Mouse (Mus musculus) neural tube, embryonic 11.5 days (tissue): ENCODE results near the gene Itpr1. TPM values are rescaled to one million over a fixed set of nuclear protein-coding genes. Genes with fewer than 3 reads are reported as not detected.

ENCODE experiments used
- ATAC-seq: fragments of 200-750 bp; cut with Nextera tagmentation; 2 replicates; pipeline ENCODE4 v1.8.0; 2017; ENCODE audit warnings: moderate number of reproducible peaks, mild to moderate bottlenecking, moderate TSS enrichment, moderate library complexity; ENCODE audit not compliant: insufficient read depth, low FRiP score, low TSS enrichment
- DNase-seq: peaks from one replicate; pipeline ENCODE4 v3.0.0-alpha.2; 2015; ENCODE audit warnings: low spot score
- H3K27ac ChIP-seq: fragments of 300-500 bp; sonication (generic); 2 replicates; pipeline ENCODE4 v1.5.1; 2014; ENCODE audit warnings: low read depth, mild to moderate bottlenecking, low read length
- H3K27me3 ChIP-seq: fragments of 300-500 bp; sonication (generic); 2 replicates; pipeline ENCODE4 v1.6.1; 2014; ENCODE audit warnings: mild to moderate bottlenecking, low read length, mixed read lengths; ENCODE audit not compliant: control insufficient read depth, insufficient read depth
- H3K36me3 ChIP-seq: fragments of 300-500 bp; sonication (generic); 2 replicates; pipeline ENCODE4 v1.6.1; 2014; ENCODE audit warnings: mild to moderate bottlenecking, low read length, moderate library complexity, mixed read lengths; ENCODE audit not compliant: control insufficient read depth, insufficient read depth
- H3K4me1 ChIP-seq: fragments of 300-500 bp; sonication (generic); 2 replicates; pipeline ENCODE4 v1.6.1; 2014; ENCODE audit warnings: low read length, mixed read lengths; ENCODE audit not compliant: control insufficient read depth, insufficient read depth
- H3K4me2 ChIP-seq: fragments of 300-500 bp; sonication (generic); 2 replicates; pipeline ENCODE4 v1.6.1; 2014; ENCODE audit warnings: low read depth, mild to moderate bottlenecking, moderate library complexity
- H3K4me3 ChIP-seq: fragments of 300-500 bp; sonication (generic); 2 replicates; pipeline ENCODE4 v1.5.1; 2014; ENCODE audit warnings: low read depth, low read length
- H3K9ac ChIP-seq: fragments of 300-500 bp; sonication (generic); 2 replicates; pipeline ENCODE4 v1.6.1; 2014; ENCODE audit warnings: mild to moderate bottlenecking, low read length
- H3K9me3 ChIP-seq: fragments of 300-500 bp; sonication (generic); 2 replicates; pipeline ENCODE4 v1.6.1; 2016; ENCODE audit warnings: low read length; ENCODE audit not compliant: control insufficient read depth
- WGBS: fragments of 180-500 bp; shearing (Covaris S2); extraction: QIAGEN DNeasy Blood & Tissue Kit; methylation state at CpG from one replicate; pipeline ENCODE4 v1.1.7; 2014; 5-methylcytosine and 5-hydroxymethylcytosine counted together
- polyA plus RNA-seq: library from polyadenylated mRNA; unstranded; fragments of >200 nt; fragmentation: Nextera tagmentation; extraction: Ambion mirVana; gene quantifications from 2 replicates; pipeline ENCODE4 v1.2.1, GENCODE M21; 2014

Gene Itpr1
- polyA plus RNA-seq, 1 experiment from 2014 or later, result 8.4 TPM

DNA sequence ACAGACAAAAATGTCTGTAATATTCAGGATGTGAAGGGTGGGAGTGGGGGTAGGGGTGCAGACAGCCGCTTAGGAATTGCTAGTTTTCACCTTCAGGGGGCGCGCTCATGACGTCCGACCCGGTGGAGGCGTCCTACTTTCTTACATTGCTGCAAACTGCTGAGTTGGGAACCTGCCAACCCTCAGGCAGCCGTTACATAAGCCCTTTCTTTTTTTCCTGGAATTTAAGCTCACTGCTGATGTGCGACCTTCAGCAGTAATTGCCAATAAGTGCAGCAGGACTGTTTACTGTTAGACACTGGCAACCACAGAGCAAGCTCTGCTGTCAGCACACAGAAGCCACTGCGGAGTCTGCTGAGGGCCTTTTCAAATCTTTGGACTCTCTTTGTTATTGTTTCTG lies 213.9 kb downstream of the Itpr1 start:
- Histone ChIP-seq H3K9me3 (no peaks in the 10 kb centered on the region), H3K36me3 (no peaks in the 10 kb centered on the region), H3K4me2 (no peak overlapping the region), H3K4me3 (no peak overlapping the region), H3K27ac (no peak overlapping the region), H3K27me3 (no peaks in the 10 kb centered on the region), H3K9ac (no peak overlapping the region), H3K4me1 (no peaks in the 10 kb centered on the region)
- 29% methylated on average over 10 of the region's 10 CpGs for WGBS
- DNase-seq, result peak; percentile 64
- ATAC-seq, result peak; percentile 54

DNA sequence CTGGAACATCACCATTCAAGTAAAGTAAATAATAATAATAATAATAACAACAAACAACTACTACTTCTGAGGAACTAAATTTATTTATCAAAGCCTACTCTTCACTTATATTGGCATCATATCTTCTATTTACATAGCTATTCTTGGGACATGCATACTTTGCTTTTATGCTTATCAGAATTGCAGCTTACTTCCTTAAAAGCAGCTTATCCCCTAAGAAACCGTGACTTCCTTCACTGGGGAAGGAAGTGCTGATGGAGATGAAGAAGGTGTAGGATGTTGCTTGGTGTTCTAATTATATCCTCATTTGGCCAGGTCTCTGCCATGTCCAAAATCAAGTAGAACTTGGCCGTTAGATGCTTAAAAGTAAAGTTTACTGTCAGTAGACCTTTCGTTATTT lies 215.5 kb downstream of the Itpr1 start:
- 91% methylated on average over 3 of the region's 3 CpGs for WGBS
- Histone ChIP-seq H3K27ac (no peak overlapping the region), H3K4me3 (no peak overlapping the region), H3K4me1 (no peaks in the 10 kb centered on the region), H3K9ac (no peak overlapping the region), H3K27me3 (no peaks in the 10 kb centered on the region), H3K36me3 (no peaks in the 10 kb centered on the region), H3K4me2 (no peak overlapping the region), H3K9me3 (no peaks in the 10 kb centered on the region)
- no peak for DNase-seq
- ATAC-seq, result no peak

DNA sequence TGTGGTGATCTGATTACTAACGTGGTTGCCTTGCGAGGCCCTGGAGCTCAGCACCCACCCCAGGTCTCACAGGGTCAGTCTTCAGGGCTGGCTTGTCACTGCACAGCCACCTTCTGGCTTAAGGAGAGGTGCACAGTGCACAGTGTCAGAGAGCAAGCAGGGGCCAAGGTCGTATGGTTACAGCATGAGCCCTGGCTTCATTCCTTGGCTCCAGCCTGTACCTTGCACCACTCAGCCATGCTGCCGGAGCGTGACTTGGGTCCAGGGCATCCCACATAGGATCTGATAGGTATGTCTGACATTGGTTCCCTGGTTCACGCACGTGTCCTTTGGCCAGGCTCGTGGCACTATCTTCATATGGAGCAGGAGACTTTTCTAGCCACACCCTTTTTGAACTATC lies 217.1 kb downstream of the Itpr1 start:
- Histone ChIP-seq H3K9me3 (no peaks in the 10 kb centered on the region), H3K9ac (no peak overlapping the region), H3K27ac (no peak overlapping the region), H3K27me3 (no peaks in the 10 kb centered on the region), H3K4me1 (no peaks in the 10 kb centered on the region), H3K36me3 (no peaks in the 10 kb centered on the region), H3K4me2 (no peak overlapping the region), H3K4me3 (no peak overlapping the region)
- WGBS, result 92% methylated on average over 8 of the region's 8 CpGs
- ATAC-seq (no peak), DNase-seq (no peak)

DNA sequence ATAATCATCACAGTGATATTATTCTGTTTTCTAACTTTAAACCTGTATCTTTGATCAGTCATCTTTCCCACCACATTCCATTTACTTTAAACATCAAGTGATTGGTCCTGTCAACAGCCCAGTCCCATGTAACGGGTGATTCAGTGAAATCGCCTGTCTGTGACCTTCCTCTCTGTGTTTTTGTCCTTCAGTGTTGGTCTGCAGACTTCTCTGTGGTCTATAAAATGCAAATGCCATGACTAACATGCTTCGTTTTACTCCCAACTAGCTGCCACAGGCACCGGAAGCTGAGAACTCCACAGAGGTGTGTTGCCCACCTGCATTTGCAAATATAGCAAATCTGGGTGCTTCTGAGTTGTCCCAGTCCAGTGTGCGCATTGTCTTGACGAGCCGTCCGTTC lies 218.3 kb downstream of the Itpr1 start:
- no peak for DNase-seq
- Histone ChIP-seq H3K4me1 (no peaks in the 10 kb centered on the region), H3K4me2 (no peak overlapping the region), H3K27me3 (no peaks in the 10 kb centered on the region), H3K9ac (no peak overlapping the region), H3K4me3 (no peak overlapping the region), H3K36me3 (no peaks in the 10 kb centered on the region), H3K27ac (no peak overlapping the region), H3K9me3 (no peaks in the 10 kb centered on the region)
- WGBS, result 81% methylated on average over 8 of the region's 8 CpGs
- no peak for ATAC-seq

DNA sequence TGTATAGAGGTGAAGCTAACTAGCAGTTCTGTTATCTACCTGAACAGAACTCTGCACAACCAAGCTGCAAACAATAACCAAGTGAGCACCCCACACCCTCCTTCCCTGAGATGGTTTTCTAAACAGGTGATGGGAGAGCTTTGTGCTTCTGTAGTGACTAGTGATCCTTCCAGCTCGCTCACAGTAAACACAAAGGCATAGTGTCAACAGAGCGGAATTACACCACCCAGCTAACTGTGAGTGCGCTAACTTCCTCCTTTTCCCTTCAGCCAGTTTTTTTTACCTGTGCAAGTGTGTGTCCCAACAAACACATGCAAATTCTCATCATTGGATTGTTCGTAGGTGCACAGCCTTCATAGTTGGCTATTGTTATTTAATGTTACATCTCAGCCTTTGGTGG lies 219.9 kb downstream of the Itpr1 start:
- Histone ChIP-seq H3K9ac (no peak overlapping the region), H3K4me3 (no peak overlapping the region), H3K9me3 (no peaks in the 10 kb centered on the region), H3K27me3 (no peaks in the 10 kb centered on the region), H3K27ac (no peak overlapping the region), H3K36me3 (no peaks in the 10 kb centered on the region), H3K4me1 (no peaks in the 10 kb centered on the region), H3K4me2 (no peak overlapping the region)
- no peak for ATAC-seq
- 87% methylated on average over 4 of the region's 4 CpGs for WGBS
- no peak for DNase-seq

DNA sequence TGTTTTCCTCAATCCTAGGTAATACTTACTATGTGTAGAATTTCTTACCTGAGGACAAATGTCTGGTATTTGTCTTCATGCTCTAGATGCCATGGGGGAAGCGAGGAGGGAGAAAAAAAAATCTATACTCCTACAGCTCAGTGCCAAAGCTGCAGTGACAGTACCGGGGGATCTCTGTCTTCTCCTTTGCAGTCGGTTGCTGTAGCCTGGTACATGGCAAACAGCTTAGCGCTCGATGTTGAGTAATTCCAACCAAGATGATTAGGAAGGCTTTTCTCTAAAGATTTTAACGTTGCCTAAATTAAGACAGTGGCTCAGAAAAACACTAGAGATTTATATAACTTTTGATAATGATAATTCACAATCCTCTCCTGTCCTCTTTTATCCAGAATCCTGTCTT lies 221.9 kb downstream of the Itpr1 start:
- H3K4me1 ChIP-seq, result no peaks in the 10 kb centered on the region
- no peak overlapping the region for H3K4me3 ChIP-seq
- no peaks in the 10 kb centered on the region for H3K36me3 ChIP-seq
- no peak overlapping the region for H3K27ac ChIP-seq
- H3K27me3 ChIP-seq, result no peaks in the 10 kb centered on the region
- no peak overlapping the region for H3K9ac ChIP-seq
- no peaks in the 10 kb centered on the region for H3K9me3 ChIP-seq
- 80% methylated on average over 6 of the region's 6 CpGs for WGBS
- DNase-seq, result no peak
- ATAC-seq, result no peak
- H3K4me2 ChIP-seq, result no peak overlapping the region

DNA sequence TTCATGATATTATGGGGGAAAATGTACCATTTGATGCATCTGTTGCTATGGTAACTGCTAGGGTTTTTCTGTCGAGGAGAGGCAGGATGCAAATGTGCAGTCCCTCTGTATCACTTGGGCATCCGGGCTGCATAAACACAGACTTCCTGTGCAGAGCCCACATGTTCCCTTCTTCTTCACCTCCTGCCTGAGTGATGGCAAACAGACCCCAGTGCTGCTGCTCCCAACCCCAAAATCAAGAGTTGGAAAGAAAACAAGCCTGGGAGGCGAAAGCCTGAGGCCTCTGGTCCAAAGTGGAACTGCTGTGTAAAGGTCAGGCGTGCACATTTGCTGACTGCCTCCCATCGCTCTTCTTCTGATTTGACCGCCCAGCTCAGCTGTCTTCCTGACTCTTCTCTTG lies 222.6 kb downstream of the Itpr1 start:
- no peak for ATAC-seq
- Histone ChIP-seq H3K4me1 (no peaks in the 10 kb centered on the region), H3K27me3 (no peaks in the 10 kb centered on the region), H3K27ac (no peak overlapping the region), H3K4me3 (no peak overlapping the region), H3K9ac (no peak overlapping the region), H3K9me3 (no peaks in the 10 kb centered on the region), H3K36me3 (no peaks in the 10 kb centered on the region), H3K4me2 (no peak overlapping the region)
- 66% methylated on average over 6 of the region's 6 CpGs for WGBS
- no peak for DNase-seq

DNA sequence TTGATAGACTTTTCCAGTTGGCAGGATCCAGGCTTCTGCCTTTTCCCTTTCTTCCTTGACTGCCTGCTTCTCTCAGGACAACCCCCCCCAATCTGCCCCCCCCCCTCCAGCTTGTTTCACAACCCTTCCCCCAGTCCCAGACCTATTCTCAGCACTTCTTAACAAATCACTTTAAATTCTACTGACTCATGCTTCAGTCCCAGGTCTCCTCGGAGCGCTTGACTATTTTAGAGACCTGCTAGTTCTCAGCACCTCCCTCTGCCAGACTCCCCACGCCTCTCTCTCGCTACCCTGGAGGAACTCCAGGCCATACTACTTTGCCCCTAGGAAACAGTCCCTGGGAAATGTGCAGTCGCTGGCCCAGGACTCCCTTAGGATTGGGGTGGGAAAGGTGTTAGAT lies 223.7 kb downstream of the Itpr1 start:
- Histone ChIP-seq H3K9me3 (no peaks in the 10 kb centered on the region), H3K36me3 (no peaks in the 10 kb centered on the region; the same call in 1 of the 2 replicates), H3K4me3 (no peak overlapping the region), H3K27me3 (no peaks in the 10 kb centered on the region), H3K4me2 (no peak overlapping the region), H3K4me1 (no peaks in the 10 kb centered on the region), H3K9ac (no peak overlapping the region), H3K27ac (no peak overlapping the region)
- ATAC-seq (no peak), DNase-seq (no peak)
- 50% methylated on average over 5 of the region's 5 CpGs for WGBS

DNA sequence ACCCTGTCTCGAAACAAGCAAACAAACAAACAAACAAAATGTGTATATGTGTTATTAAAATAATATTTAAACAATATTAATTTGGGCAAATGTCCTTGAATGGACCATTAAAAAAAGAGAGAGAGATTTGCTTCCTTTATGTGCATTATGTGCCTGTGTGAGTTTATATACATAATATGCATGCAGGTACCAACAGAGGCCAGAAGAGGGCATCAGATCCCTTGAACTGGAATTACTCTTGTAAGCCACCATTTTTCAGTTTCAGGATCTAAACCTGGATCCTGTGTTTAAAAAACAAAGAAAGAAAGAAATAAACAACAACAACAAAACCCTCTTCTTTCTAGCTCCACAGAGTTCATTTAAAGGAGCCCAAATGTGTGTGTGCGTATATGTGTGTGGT lies 228.4 kb downstream of the Itpr1 start:
- 95% methylated on average over 2 of the region's 2 CpGs for WGBS
- no peaks in the 10 kb centered on the region for H3K9me3 ChIP-seq
- H3K9ac ChIP-seq, result no peak overlapping the region
- no peaks in the 10 kb centered on the region for H3K27me3 ChIP-seq
- H3K4me2 ChIP-seq, result no peak overlapping the region
- DNase-seq (no peak), ATAC-seq (no peak)
- no peak overlapping the region for H3K4me3 ChIP-seq
- H3K27ac ChIP-seq, result no peak overlapping the region
- H3K4me1 ChIP-seq, result no peaks in the 10 kb centered on the region
- H3K36me3 ChIP-seq, result no peaks in the 10 kb centered on the region; the same call in none of the 2 replicates
